Mouse (Mus musculus) cerebellum, adult 18-20 months (tissue): ENCODE measurements around the gene Chdh.
A peak's percentile ranks its signal among the peaks of the same experiment; 100 is the strongest.

Experiments used
- DNase-seq, 2 experiments: peaks; one replicate each; pipeline ENCODE4 v3.0.0; 2021

The Chdh gene

DNA sequence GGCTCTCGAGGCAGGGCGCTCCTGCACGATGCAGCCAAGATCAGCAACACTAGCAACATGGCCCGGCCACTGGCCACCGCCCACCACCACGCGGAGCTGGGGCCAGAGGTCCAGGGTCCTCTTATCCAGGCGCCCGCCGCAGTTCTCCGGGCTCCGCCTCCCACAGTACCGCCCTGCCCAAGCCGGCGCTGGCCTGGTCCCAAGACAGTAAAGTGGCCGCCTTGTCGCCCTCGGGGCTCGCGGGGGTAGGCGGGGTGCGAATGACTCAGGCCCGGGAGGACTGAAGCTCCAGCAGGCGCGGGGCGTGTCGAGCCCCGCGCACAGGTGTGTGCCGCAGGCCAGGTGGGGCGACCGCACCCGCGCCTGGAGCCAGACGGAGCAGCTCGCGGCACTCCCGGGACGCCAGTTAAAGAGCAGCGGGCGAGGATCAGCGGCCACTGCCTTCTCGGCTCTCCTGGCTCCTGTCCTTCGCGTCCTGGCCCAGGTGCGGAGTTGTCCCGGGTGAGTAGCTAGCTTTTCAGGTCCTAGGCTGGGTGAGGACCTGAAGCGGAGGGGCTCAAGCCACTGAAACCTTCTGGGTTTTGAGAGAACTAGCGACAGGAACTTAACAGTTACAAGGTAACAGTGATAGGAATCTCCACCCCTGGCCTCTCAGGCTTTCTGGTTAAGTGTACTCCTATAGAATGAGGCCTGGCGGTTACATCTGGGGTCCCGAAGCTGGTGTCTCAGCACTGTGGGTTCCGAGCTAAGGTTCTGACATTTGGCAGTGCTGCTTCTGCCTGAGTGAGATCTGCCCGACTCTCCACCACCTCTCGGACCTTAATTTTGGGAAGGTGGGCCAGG, at the start of gene Chdh, which contains the start of gene Il17rb:
Chdh (plus strand) TSS at position 291 of the 843 bp plus-strand sequence.
Il17rb (minus strand) TSS at position 164 of the 843 bp plus-strand sequence.
- peak; percentile 35 to 48 for DNase-seq

DNA sequence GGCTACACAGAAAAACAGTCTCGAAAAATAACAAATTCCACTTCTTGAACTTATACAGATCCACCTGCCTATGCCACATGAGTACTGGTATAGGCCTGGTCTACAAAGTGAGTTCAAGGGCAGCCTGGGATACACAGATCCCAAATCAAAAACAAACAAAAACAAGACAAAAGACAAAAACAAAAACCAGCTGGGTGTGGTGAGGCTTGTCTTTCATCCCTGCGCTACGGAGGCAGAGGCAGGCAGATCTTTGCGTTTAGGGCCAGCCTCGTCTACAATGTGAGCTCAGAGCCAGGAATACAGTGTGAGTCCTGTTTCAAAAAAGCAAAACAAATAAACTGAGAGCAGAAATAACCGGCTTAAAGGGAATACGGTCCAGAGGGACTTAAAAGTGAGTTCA, 41.2 kb upstream of the Chdh start:
- no peak for DNase-seq

DNA sequence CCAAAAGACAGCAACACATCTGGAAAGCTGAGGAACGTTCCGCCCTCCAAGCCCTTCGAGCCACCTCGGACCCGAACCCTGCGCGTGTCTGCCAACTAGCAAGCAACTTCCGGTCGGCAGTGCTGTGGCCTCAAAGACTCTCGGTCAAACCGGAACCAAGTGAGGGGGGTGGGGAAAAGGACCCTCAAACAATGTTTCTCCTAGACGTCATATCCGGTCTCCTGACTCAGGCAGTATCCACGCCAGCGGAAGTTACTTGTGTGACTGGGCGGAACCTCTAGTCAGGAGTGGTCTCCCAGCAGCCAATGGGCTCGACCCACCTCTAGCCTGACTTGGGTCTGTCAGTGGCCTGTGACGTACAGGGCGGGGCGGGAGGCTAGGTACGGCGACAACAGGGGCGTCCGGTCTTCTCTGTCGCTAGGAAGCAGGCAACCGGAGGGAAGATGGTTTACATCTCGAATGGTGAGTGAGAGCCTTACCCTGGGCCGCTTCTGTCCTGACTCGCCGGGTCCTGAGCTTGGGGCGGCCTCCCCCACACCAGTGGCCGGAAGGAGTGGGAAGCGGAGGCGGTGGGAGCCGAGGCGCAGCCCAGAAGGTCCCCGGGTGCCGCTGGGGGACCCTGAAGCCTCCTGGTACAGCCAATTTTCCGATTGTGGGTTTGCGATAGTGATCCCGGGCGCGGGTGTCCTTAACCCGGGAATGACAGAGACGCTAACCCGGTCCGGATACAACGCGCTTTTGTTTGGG, 40.6 kb upstream of the Chdh start, which contains the start of gene Selenok:
Selenok (plus strand) TSS at position 234 of the 747 bp plus-strand sequence.
- peak; percentile 91 to 99 for DNase-seq

DNA sequence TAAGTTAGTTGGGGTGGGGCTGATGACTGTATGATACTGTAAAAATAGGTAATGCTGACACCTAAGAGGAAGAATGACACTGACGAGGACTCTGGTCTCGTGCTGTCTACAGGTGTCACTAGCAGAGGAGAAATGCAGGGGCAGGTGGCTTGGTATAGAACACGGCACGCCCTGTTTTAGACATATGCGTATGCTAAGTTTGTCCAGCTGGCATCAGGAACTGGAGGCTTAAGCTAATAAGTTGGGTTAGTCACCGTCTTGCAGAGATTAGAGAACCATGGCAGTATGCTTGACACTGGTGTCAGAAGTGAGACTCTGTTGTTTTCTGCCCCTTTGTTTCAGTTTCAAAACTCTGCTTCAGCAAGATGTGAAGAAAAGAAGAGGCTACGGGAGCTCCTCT, 37.4 kb upstream of the Chdh start:
- no peak for DNase-seq

DNA sequence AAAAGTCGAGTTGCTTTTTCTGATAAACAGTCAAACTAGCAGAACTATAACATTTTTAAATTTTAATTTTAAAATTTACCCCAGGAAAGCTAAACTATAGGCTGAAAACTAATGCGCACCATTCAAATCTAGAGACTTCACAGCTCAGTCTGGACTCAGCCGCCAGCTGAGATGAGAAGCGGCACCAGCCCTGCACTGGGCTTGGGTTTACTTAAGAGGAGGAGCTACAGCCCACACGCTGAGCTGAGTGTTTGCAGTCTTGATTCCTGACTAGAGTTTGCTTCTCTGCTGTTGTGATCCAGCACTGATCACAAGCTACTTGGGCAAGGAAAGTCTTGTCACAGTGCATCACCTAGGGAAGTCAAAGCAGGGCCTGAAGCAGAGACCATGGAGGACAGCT, 36.8 kb upstream of the Chdh start:
- no peak for DNase-seq

DNA sequence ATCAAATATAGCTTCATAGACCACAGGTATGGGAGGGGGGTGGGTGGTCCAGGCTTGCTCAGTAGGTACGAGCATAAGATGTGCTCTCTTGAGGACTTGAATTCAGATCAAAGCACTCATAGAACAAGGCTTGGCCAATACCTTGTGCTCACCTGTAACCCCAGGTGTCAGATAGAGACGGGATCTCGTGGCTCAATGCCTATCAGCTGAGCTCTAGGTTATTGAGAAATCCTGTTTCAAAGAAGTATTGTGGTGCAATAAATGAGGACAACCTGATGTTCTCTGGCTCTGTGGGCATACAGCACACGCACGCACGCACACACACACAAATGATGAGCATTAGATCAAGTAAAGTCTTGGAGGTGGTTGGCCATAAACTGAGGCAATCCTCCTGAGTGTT, 31.9 kb upstream of the Chdh start:
- no peak for DNase-seq

DNA sequence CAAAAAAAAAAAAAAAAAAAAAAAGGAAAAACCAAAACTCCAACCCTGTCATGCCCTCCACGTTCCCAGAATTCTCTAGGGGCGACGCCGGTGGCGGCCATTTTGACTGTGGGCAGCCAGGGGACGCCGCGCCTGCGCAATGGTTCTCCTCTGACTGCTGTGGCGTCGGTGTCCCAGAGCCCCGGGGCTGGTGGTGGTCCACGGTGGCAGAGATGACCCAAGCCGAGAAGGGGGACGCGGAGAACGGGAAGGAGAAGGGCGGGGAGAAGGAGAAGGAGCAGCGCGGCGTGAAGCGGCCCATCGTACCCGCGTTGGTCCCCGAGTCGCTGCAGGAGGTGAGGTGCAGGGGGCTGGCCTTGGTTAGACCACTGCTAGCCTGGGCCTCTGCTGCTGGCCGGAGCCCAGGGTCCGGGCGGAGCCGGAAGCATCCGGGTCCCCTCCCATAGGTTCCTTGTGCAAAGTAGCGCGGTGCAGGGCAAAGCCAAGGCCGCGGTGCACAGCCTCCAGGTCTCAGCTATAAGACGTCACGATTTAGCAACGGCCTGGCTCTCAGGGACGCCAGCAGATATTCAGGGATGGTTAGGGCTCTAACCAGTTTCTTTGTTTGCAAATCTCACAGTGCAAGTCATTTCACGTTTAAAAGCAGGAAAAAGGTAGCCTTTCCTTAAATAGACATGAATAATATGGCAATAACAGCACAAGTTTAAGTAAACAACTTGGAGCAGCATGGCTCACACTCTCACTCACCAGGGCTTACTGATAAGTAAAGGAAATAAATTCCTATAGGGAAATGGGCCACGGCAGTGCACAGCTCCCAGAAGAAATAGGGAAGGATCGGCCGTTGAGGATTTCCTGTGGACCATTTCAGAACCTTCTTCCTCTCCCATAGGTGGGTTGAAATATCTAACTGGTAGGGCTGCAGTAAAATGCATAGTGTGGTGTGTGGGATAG, 30.3 kb upstream of the Chdh start, which contains the start of gene Actr8:
Actr8 (plus strand) TSS at position 84 of the 951 bp plus-strand sequence.
- peak; percentile 92 to 95 for DNase-seq

DNA sequence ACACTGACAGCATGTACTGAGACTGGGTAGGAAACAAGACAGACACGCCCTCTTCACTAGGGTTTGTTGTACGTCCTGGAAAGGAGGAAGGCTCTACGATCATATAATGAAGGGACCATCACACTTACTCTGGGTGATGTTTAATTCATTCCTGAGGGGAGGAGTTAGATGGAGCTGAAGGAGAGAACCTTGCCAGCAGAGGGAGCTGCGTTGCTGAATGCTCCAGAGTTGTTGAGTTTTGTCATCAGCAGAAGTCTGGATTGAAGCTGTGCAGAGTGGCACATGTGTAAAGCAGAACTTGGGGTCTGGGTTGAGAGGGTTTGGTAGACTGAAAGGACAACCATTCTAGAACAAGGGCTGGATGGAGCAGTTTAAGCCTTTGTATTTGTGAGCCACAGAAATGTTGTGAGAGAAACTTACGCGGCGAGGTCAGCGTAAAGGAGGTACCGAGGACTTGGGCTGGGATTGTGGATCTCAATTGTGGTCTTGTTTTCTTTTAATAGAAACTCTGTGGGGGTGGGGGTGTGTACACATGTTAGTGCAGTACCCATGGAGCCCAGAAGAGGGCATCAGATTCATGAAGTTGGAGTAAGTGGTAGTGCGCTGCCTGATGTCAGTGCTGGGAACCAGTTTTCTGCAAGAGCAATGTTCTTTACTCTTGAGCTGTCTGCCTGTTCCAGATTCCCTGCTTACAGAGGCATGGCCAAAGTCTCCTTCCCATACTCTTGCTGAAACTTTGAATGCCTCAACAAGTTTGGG, 28.2 kb upstream of the Chdh start:
- DNase-seq: no peak

DNA sequence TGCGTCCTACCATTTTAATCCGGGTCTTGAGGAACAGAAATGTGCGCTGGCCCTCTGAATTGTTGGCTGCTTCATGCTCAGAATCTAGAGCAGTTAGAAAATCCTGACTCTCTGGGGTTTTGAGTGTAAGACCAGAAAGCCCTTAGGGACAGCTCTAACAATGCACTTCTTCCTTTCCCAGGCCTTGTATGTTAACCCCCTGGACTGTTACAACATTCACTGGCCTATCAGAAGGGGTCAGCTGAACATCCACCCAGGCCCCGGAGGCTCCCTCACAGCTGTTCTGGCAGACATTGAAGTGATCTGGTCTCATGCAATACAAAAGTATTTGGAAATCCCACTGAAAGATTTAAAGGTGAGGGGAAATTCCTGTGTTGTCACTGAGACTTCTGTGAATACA, 22.7 kb upstream of the Chdh start:
- DNase-seq: no peak

DNA sequence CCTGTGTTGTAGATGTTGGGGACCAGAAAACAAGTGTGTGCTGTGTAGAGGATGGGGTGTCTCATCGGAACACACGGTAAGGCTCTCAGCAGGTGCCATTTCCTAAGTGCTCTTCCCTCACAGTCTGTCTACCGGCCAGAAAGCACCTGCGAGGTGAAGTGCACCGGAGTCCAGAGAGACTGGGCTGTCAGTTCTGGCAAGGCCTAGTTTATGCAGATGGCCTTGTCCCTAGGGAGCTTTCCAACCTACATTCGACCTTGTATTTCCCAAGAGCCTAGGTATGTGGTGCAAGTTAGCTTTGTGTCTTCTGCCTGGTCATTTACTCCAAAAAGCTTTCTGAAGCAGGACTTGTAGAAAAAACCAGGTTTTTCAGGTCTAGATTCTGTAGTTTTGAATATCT, 21.5 kb upstream of the Chdh start:
- DNase-seq: peak in 1 of 2 experiments; percentile 37

DNA sequence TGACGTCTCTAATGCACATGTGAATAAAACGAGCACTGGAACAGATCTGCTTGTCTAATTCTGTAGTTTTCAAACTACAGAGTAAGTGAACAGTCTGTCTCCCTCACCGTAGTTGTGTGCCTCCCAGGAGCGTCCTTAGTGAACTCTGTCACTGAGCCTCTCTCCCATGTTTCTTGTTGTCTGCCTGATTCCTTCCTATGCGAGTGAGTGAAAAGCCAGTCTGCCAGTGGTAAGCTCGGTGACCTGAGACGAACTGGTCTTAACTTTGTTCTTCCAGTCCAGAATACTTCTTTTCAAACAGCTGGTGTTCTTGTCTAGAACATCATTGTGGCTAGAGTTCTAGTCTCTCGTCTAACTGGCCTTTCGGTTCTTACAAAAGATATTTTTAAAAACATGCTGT, 21.1 kb upstream of the Chdh start:
- DNase-seq: no peak

DNA sequence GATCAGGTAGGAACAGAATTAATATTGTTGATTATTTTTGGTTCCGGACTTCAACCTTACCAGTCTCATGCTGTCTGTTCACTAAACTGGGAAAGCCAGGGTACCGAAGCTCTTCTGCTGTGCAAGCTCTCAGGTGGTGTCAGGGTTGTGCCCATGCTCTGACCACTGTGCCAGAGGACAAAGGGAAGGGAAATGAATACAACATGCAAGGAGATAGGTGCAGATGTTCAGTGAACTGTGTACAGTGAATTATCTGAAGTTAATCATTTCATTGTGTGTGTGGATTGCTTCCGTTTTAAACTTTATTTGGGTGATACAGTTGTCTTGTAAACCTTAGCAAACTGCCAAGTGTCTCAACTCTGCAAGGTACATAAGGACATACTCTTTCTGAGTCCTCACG, 20.5 kb upstream of the Chdh start:
- no peak for DNase-seq

DNA sequence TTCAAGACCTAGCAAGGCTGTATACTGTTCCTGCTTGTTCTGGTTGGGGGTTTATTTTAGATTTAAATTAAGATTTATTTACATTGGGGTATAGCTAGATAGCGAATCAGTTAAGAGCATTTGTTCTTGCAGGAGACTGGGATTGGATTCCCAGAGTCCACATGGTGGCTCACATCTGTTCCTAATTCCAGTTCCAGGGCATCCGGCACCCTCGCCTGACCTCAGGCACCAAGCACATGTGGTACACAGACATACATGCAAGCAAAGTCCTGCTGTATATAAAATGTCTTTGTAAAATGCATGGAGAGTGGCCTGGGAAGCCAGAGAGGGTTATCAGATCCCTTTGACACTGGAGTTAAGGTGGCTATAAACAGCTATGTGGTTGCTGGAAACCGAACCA, 13.8 kb upstream of the Chdh start:
- DNase-seq: no peak

DNA sequence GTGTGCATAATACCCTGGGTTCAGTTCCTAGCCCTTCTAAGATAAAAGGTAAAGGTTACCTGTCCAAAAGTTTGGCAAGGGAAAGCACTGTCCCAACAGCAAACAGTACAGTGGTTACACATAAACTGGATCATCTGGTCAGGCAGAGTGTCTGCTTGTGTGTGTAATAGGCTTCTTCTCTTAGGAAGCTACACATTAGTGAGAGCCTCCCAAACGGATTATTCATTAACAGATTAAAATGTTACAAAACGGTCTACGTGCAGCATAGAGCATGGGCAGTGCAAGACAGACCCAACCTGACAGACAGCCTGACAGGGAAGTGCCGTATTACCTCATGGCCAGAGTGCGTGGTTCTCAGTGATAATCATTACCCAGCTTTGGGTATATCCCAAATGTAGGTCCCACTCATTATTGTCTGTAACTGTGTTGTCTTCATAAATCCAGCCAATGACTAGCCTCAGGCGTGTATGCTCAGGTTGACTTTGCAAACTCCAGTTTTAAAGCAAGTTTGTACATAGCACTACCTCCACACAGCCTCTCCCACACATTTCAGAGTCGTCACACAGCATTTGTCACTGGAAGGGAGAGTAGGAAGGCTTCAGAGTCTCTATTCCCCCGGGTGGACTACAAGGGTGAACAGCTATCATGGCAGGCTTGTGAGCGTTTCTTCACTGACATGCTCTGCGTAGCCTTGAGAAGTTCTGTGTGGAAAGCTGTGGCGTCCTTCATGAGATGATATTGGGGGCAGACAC, 12.6 kb upstream of the Chdh start:
- DNase-seq: no peak

DNA sequence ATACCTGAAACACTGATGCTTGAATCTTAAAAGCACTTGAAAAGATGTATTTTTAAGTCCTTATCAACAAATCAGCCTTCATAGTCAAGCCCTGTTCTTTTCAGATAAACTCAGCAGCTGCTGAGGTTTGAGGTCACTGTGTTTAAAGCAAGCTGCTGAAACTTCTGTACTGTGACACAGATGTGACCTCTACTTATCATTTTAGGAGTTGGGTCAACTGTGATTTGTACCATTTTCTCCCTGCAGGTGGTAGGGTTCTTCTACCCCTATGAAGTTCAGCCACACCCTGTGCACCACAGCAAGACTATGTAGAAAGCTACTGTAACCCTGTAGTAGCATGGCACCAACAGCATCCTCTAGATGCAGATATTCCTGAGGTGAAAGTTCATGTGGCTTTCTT, 11.5 kb upstream of the Chdh start:
- no peak for DNase-seq

DNA sequence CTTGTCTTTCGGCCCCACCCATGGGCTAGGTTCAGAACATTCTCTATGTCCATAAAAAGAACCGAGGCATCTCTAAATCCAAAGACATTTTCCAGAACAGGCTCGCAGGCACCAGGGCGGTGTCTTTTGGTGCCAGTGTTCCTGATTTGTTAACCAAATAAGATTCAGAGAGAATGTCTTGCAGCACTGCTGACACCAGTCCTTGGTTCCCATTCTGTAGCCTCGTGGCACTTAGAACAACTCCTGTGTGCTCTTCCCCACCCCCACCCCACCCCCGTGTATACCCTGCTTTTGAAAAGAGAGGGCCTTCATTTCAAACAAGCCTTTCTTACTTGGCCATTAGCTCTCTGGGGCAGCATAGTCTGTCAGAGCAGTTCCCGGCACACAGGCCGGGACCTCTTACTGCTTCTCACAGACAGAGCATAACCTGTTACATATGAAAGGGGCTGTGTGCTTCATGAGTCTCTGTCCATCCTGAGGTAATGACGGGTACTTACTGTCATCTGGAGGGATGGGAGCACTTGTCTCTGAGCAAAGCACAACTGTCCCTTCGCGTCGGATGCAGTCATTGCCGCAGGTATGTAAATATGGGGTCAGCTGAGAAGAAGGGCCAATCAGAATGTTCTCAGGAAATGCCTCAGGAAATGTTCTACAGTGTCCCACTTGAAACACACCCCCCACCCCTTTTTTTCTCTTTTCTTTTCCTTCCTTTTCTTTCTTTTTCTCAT, 9.9 kb upstream of the Chdh start:
- no peak for DNase-seq

DNA sequence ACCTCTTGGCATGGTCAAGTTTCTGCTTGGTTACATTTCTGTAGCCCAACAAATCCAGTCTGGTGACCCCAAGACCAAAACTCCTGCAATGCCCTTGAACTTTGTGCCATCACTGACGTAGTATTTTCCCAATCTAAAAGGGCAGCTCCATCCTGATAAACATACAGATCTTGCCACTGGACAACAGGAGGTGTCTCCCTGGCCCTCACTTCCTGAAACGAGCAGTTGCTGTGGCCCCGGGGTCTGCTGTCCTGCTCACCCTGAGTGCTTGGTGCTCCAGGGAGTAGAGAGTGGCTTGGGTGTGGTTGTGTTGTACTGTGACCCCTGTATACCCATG, 9.4 kb upstream of the Chdh start:
- DNase-seq: no peak

DNA sequence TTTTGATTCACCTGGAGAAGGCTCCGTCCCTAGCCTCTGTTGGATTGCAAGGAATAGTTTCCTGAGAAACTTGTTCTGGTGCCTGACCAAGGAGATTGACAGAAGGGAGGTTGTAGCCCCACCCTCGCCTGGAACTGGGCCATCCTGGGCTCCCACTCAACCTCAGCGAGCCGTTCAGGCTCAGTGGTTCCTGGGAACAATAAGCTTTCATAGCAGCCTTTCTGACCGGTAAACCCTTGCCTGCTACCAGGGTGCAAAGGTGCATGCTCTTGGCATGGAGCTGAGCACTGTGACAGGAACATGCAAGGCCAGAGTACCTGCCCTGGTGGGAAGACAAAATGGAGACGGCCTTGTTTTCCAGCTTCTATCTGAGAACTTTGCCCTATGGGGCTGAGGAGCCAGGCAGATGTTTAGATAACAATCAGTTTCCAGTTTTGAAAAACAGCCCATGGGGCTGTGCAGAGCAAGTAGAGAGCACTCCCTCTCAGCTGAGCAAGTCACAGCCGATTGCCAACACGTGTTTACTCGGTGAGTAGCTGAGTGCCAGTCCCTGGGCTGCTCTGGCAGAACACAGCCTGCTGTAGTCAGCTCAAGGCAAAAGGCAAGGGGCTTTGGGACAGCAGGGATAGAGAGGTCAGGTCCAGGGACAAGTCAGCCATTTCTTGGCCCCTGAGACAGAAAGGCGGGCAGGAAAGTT, 1.2 kb downstream of the Chdh start:
- DNase-seq: peak; percentile 12 to 26

DNA sequence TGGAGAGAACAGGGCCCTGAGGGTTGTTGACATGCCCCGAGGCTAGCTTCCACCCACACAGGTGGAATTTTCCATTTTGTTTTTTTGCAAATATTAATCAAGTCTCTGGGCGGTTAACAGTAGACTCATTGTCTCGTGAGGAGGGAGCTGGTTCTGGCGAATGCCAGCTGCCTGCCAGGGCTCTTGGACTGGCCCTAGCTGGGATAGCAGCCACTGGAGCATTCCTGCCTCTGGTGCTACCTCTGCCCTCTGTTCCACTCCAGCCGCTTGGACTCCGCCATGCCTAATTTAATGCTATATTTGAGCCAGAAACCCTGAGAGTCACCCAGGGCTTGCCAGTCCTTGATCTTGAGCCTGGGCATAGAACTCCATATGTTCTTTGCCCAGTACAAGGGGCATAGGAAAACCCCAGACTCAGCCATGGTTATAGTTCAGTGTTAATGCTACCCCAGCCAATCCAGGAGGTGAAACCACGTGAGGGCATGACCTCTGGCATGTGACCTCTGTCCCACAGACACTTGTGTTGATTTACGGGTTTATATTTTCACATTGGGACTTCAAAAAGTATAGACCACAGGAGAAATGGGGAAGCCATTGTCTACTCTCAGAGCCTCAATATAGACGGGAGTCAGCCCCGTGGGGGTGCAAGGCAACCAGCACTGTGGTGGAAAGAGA, 3.2 kb downstream of the Chdh start:
- DNase-seq: peak in 1 of 2 experiments; percentile 15
